Mouse (Mus musculus) right cerebral cortex, postnatal 10 days (tissue): ENCODE measurements around the gene Xylt1.

Source experiments
- DNase-seq, 2 experiments: peaks; one replicate each; pipeline ENCODE4 v3.0.0; 2021; ENCODE audit warnings: low spot score in 2 of 2

The Xylt1 gene

GRCm38 (mm10) chr7:117394380-117394779, 13.6 kb downstream of the Xylt1 start:
- DNase-seq: no peak

- no peak for DNase-seq
These were observed 14.7 kb downstream of the Xylt1 start for GRCm38 (mm10) chr7:117395511-117395910.

DNA sequence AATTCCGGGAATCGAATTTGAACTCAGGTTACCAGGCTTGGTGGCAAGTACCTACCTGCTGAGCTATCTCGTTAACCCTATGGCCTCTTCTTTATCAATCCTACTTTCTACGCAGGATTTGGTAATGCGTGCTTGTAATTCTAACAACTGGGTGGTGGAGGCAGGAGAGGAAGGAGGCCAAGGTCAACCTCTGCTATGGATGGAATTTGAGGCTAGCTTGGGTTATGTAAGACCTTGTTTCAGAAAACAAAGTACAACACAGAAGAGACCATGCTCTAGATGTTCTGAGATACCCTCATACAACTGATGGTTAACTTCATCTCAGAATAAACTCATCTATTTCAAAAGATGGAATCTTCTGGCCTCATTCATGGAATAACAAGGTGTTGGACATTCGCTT, 17.1 kb downstream of the Xylt1 start:
- no peak for DNase-seq

DNA sequence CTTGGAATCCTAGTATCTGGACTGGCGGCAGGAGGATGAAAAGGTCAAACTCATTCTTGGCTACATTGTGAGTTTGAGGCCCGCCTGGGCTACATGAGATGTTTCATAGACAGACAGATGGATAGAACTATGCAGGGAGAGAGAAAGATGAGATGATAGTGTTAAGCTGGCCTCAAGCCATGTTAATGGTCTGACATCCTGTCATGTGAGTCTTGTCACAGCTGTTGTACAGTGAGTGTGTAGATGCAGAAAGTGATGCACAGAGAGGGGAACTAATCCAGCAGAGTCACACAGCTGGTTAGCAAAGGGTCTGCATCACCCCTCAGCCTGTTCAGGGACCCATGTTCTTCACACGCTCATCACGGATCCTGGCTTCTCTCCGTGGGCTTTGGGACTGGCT, 19.2 kb downstream of the Xylt1 start:
- DNase-seq: no peak

- no peak for DNase-seq
These were observed 20.8 kb downstream of the Xylt1 start for GRCm38 (mm10) chr7:117401581-117401980.

- DNase-seq: no peak
These were observed 25.6 kb downstream of the Xylt1 start for GRCm38 (mm10) chr7:117406336-117406735.

DNA sequence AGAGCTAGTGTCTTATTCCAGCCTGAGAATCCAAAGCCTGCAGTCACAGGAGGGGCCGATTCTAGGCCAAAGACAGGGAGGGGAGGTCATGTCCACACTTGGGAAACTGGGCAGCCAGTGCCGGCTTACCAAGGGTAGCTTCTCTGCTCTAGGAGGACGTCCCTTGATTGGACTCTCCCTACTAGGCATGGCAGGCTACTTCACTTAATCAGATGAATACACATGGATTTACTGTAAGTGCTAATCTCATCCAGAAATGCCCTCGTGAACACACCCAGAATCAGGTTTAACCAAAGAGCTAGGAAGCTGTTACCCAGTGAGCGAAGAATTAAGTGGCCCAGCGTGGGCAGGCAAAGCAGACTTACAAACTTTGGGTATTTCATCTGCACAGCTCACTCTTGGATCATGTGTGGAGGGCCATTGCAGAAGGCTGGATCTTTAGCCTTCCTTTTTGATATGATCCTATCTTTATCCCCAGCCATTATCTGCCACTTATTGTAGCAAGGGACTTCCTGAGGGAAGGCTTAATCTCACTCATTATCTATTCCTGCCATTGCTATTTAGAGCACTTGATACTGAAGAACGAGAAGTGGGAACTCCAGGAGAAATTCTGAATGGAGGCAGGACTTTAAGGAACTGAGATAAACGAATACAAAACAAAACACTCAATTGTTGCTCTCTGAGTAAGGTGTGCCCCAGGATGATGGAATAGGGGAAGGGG, 28.6 kb downstream of the Xylt1 start:
- no peak for DNase-seq

DNA sequence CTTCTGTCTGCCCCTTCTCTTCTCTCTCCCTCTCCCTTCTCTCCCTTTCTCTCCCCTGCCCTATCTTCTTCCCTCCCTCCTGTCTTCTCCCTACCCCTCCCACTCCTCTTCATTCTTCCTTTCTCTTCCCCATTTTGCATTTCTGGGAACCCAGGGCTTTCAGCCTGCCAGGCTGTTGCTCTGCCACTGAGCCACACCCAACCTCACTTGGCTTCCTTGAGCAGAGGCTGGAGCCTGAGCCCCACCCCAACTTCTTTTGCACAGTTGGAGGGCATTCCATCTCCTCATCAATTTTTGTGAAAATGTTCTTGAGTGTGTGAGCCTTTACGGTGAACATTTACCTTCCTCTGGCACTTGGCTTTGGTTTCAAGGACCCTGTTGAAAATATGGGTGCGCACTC, 31.1 kb downstream of the Xylt1 start:
- DNase-seq: no peak

GRCm38 (mm10) chr7:117412405-117412804, 31.6 kb downstream of the Xylt1 start:
- DNase-seq: peak; percentile 59 to 74

DNA sequence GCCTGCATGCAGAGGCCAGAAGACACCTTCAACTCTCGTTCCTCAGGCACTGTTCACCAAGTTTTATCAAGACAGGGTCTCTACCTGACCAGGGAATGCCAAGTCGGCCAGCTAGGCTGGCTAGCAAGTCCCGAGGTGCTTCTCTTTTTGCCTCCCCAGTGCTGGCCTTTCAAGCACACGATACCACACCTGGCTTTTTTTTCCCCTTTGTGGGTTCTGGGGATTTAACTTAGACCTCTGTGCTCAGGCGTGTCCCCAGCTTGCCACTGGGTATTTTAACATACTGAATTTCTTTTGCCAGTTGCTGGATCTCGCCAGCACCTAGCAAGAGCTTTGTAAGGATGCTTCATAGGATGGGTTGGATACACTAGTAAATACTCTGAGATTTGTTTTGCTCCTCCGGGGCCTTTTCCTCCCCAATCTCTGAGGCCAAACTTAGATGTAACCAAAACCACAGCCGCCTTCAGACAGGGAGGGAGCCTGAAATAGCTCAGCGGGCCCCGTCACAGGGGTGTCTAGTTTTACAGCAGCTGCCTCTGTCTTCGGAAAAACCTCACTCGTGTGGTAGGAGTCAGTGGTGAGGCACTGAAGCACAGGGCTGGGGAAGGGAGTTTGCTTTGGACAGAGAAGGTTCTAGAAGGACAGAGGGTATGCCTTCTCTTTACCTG, 33.7 kb downstream of the Xylt1 start:
- peak in 1 of 2 experiments; percentile 45 for DNase-seq

- no peak for DNase-seq
These were observed 34.2 kb downstream of the Xylt1 start for GRCm38 (mm10) chr7:117415009-117415363.

DNA sequence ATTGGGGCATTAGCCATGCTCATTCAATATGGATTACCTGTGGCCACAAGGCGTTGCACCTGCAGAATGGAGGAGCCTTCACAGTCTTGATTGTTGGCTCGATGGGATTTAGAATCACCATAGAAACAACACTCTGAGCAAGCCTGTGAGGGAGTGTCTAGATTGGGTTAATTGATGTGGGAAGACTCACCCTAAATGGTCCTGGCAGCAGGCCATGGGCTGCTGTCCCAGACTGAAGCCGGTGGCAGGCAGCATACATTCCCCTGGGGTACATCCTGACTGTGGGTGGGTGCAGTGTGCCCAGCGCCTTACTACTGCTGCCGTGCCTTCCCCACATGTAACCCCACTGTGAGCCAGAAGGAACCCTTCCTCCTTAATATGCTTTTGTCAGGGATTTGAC, 38.3 kb downstream of the Xylt1 start:
- peak; percentile 59 to 62 for DNase-seq

DNA sequence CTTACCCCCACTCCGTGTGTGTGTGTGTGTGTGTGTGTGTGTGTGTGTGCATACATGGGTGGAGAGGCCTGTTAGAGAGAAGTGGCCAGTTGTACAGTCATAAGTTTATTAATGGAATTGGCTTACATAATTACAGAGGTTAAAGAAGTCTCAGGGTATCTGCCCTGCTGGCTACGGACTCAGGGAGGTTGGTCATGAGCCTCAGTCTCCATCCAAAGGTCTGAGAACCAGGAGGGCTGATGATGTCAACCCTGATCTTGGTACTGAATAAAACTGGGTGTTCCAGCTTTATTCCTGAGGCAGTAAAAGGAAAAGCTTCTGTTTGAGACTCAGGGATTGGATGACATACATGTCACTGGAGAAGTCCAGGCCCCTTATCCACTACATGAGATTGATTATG, 39.1 kb downstream of the Xylt1 start:
- DNase-seq: no peak

- no peak for DNase-seq
These were observed 39.5 kb downstream of the Xylt1 start for GRCm38 (mm10) chr7:117420301-117420700.

DNA sequence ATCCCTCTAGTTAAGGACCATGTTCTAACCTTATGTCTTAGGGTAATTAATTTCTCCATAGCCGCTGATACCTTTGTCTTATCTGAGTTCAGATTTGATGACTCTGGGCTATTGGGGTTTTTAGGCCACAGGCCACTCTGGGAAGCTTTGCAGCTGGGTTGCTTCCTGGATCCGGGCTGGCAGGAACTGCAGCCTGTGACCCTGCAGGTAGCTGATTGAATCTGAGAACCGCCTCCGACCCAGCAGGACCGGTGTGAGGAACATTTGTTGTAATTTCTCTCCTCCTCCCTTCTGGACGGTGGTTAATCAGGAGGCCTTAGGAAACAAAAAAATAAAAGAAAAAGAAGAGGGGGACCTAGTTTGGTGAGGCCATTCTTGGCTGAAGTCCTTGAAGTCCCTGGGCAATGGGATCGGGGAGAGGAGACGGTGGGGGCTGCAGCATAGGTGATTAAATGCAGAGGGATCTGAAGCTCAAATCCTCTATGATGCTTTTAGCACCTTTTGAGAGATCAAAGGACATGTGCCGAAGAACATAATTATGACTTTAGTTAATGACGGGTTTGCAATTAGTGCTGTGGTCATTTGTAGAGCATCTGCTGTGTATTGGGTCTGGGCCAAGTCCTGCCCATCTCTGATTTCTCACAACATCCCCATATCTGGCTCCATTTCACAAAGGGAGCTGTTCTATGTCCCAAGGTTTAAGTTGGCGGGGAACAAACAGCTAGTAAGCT, 40.2 kb downstream of the Xylt1 start:
- DNase-seq: no peak

- no peak for DNase-seq
These were observed 44.1 kb downstream of the Xylt1 start for GRCm38 (mm10) chr7:117424841-117425240.

DNA sequence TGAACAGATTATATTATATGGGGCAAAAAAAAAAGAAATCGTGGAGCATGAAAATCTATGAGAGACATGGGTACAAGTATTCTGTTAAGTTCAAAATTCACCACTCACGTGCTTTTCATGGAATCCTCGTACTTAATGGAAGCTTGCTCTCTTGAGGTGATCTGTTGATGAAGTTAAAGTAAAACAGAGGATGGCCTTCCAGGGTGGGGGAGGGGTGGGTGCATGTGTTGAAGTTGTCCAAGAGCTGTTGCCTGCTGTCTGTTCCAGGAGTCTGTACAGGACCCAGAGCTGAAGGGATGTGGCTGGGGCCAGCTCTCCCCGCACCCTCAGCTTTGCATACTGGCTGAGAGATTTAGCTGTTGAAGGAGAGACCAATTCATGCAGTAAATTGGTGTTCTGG, 45.6 kb downstream of the Xylt1 start:
- DNase-seq: no peak

DNA sequence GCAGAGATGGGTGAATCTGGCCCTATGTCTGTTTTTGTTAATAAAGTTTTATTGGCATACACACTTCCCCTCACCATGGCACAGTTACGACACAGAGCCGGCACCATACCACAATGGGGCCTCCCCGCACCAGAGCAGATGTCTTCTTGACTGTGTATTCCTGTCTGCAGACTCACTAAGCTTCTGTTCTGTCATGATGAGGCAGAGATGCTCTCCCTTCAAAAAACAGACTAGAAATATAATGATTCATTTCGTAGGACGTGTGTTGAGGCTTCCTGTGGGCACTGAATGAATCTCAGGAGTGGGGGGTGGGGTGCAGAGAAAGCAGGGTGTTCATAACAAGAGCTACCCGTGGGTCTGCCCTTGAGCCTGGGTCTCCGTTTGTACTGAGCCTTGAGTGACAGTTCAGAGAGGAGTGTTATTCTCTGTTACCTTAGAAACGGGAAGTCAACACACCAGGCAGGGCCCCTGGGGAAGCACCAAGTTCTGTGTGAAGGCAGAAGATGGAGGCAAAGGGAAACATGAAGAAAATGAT, 48.0 kb downstream of the Xylt1 start:
- no peak for DNase-seq

DNA sequence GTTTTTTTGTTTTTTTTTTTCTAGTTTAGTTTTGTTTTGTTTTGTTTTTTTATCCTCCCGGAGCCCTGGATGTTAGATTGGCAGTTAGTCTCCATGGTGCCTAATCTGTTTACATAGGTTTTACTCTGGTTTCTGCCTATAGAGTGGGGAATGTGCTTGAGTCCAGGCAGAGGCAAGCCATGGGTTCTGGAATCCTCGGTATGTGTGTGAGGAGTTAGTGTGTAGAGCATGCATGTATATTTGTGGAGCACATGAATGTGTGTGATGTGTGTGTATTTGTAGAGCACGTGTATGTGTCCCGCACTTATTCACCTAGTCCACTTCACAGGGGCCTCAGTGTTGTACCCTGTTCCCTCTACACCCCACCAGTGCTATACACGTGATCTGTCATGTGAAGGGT, 48.7 kb downstream of the Xylt1 start:
- no peak for DNase-seq

DNA sequence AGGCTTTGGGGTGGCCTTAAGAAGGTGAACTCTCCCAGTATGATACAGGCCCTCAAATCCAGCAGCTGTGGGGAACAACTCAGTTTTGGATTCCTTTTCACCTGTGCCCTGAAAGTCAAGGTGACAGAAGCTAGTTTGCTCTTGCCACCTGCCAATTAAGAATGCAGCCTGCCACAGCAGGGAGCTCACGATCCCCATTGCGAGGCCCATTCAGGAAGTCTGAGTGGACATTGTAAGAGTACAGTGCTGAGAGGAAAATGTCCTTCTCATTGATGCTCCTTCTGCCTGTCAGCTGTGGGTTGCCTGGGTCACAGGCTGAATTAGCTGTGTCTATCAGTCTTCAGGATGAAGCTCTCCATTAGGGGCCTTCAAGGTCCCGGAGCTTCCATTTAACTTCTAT, 49.1 kb downstream of the Xylt1 start:
- DNase-seq: no peak

DNA sequence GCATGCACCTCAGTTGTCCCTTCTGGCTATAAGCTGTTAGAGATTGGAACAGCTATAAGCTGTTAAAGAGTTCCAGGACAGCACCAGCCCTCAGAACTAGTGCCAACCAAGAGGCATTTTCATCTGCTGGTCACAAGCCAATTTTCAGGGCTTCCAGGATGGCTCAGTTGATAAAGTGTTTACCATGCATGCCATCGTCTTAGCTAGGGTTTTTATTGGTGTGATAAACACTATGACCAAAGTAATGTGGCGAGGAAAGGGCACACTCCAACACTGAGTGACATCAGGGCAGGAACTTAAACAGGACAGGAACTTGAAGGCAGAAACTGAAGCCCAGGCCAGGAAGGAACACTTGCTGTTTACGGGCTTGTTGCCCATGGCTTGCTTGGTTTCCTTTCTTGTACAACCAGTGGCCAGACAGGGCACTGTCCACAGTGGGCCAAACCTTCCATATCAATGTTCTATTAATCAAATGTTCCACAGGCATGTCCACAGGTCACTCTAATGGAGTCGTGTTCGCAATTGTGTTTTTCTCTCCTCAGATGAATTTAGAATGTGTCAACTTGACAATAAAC, 49.7 kb downstream of the Xylt1 start:
- no peak for DNase-seq

DNA sequence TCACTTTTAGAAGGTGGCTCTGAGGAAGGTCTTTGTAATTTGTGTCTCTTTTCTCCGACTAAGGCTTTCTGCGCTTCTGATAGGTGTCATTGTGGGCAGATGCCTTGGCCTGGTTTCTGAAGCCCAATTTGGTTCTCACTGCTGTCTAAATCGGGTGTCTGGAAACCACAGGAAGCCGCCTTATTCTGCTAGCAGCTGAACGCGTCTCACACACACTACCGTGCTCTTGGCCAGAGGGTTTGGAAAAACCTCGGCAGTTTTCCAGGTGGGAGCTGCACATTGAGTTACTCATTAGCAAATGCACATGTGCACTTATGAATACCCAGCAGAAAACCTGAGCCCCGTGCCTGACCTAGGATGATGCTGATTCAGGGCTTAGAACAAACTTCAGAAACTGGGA, 52.9 kb downstream of the Xylt1 start:
- peak; percentile 71 to 80 for DNase-seq
